Mouse (Mus musculus): ENCODE measurements around the gene 0610037L13Rik. TPM values are rescaled to one million over a fixed set of nuclear protein-coding genes. Genes with fewer than 3 reads are reported as not detected.

Gene 0610037L13Rik
- polyA plus RNA-seq, 1 experiment from 2014 or later = 93.8 TPM

GRCm38 (mm10) chr4:107900206-107900605 lies 10.6 kb downstream of the 0610037L13Rik start:
- no peak overlapping the region for H3K9ac ChIP-seq (ENCODE audit: low read depth, low read length)
- no peaks in the 10 kb centered on the region for H3K27me3 ChIP-seq (replicated peaks; ENCODE audit: control insufficient read depth, insufficient read depth, low read length)
- no peak overlapping the region for H3K4me3 ChIP-seq (ENCODE audit: low read length)
- peaks cover 16% of the 10 kb centered on the region; the same call in 1 of the 2 replicates for H3K4me1 ChIP-seq (ENCODE audit: control insufficient read depth, insufficient read depth, low read length)
- H3K4me2 ChIP-seq (ENCODE audit: low read depth, low read length) = no peak overlapping the region
- H3K27ac ChIP-seq (ENCODE audit: low read length) = peak overlapping the region; percentile 3; the same call in 1 of the 2 replicates
- no peaks in the 10 kb centered on the region for H3K9me3 ChIP-seq (ENCODE audit: control insufficient read depth, low read length)
- no peak for ATAC-seq
- peaks cover 6% of the 10 kb centered on the region; the same call in 1 of the 2 replicates for H3K36me3 ChIP-seq (ENCODE audit: control insufficient read depth, insufficient read depth, low read length)
- WGBS = 87% methylated on average over 3 of the region's 3 CpGs

GRCm38 (mm10) chr4:107904252-107904651 lies 14.6 kb downstream of the 0610037L13Rik start:
- Histone ChIP-seq H3K4me3 (ENCODE audit: low read length) (no peak overlapping the region), H3K27me3 (replicated peaks; ENCODE audit: control insufficient read depth, insufficient read depth, low read length) (no peaks in the 10 kb centered on the region), H3K9me3 (ENCODE audit: control insufficient read depth, low read length) (no peaks in the 10 kb centered on the region), H3K9ac (ENCODE audit: low read depth, low read length) (no peak overlapping the region), H3K36me3 (ENCODE audit: control insufficient read depth, insufficient read depth, low read length) (peaks cover 15% of the 10 kb centered on the region), H3K4me1 (ENCODE audit: control insufficient read depth, insufficient read depth, low read length) (peaks cover 13% of the 10 kb centered on the region; the same call in 1 of the 2 replicates), H3K27ac (ENCODE audit: low read length) (no peak overlapping the region), H3K4me2 (ENCODE audit: low read depth, low read length) (no peak overlapping the region)
- WGBS = 91% methylated on average over 10 of the region's 10 CpGs
- ATAC-seq = no peak

GRCm38 (mm10) chr4:107906561-107906960 lies 16.9 kb downstream of the 0610037L13Rik start:
- Histone ChIP-seq H3K36me3 (ENCODE audit: control insufficient read depth, insufficient read depth, low read length) (peaks cover 16% of the 10 kb centered on the region), H3K9me3 (ENCODE audit: control insufficient read depth, low read length) (no peaks in the 10 kb centered on the region), H3K4me3 (ENCODE audit: low read length) (no peak overlapping the region), H3K4me1 (ENCODE audit: control insufficient read depth, insufficient read depth, low read length) (no peaks in the 10 kb centered on the region), H3K4me2 (ENCODE audit: low read depth, low read length) (no peak overlapping the region), H3K9ac (ENCODE audit: low read depth, low read length) (no peak overlapping the region), H3K27ac (ENCODE audit: low read length) (no peak overlapping the region), H3K27me3 (replicated peaks; ENCODE audit: control insufficient read depth, insufficient read depth, low read length) (no peaks in the 10 kb centered on the region)
- WGBS = 91% methylated on average over 9 of the region's 9 CpGs
- no peak for ATAC-seq

- Histone ChIP-seq H3K9me3 (ENCODE audit: control insufficient read depth, low read length) (no peaks in the 10 kb centered on the region), H3K27ac (ENCODE audit: low read length) (no peak overlapping the region), H3K36me3 (ENCODE audit: control insufficient read depth, insufficient read depth, low read length) (peaks cover 23% of the 10 kb centered on the region), H3K4me1 (ENCODE audit: control insufficient read depth, insufficient read depth, low read length) (no peaks in the 10 kb centered on the region), H3K4me3 (ENCODE audit: low read length) (no peak overlapping the region), H3K9ac (ENCODE audit: low read depth, low read length) (no peak overlapping the region), H3K4me2 (ENCODE audit: low read depth, low read length) (no peak overlapping the region), H3K27me3 (replicated peaks; ENCODE audit: control insufficient read depth, insufficient read depth, low read length) (no peaks in the 10 kb centered on the region)
- ATAC-seq = no peak
- 94% methylated on average over 4 of the region's 4 CpGs for WGBS
Measured at GRCm38 (mm10) chr4:107910020-107910419, 20.4 kb downstream of the 0610037L13Rik start.

- H3K36me3 ChIP-seq (ENCODE audit: control insufficient read depth, insufficient read depth, low read length) = no peaks in the 10 kb centered on the region
- 71% methylated on average over 2 of the region's 2 CpGs for WGBS
- H3K27me3 ChIP-seq (replicated peaks; ENCODE audit: control insufficient read depth, insufficient read depth, low read length) = no peaks in the 10 kb centered on the region
- H3K27ac ChIP-seq (ENCODE audit: low read length) = peak overlapping the region; percentile 93
- no peaks in the 10 kb centered on the region for H3K9me3 ChIP-seq (ENCODE audit: control insufficient read depth, low read length)
- no peak for ATAC-seq
- no peak overlapping the region for H3K4me3 ChIP-seq (ENCODE audit: low read length)
- H3K9ac ChIP-seq (ENCODE audit: low read depth, low read length) = no peak overlapping the region
- peaks cover 22% of the 10 kb centered on the region for H3K4me1 ChIP-seq (ENCODE audit: control insufficient read depth, insufficient read depth, low read length)
- H3K4me2 ChIP-seq (ENCODE audit: low read depth, low read length) = no peak overlapping the region
Measured at GRCm38 (mm10) chr4:107920336-107920735, 30.7 kb downstream of the 0610037L13Rik start.

GRCm38 (mm10) chr4:107921152-107921695 lies 31.6 kb downstream of the 0610037L13Rik start:
- H3K27ac ChIP-seq (ENCODE audit: low read length) = peak overlapping the region; percentile 93
- peak; percentile 63 for ATAC-seq

GRCm38 (mm10) chr4:107921952-107922351 lies 32.3 kb downstream of the 0610037L13Rik start:
- Histone ChIP-seq H3K4me1 (ENCODE audit: control insufficient read depth, insufficient read depth, low read length) (peaks cover 22% of the 10 kb centered on the region), H3K4me2 (ENCODE audit: low read depth, low read length) (peak overlapping the region; percentile 73), H3K27ac (ENCODE audit: low read length) (peak overlapping the region; percentile 93), H3K4me3 (ENCODE audit: low read length) (peak overlapping the region; percentile 88), H3K9ac (ENCODE audit: low read depth, low read length) (peak overlapping the region; percentile 97), H3K36me3 (ENCODE audit: control insufficient read depth, insufficient read depth, low read length) (no peaks in the 10 kb centered on the region), H3K27me3 (replicated peaks; ENCODE audit: control insufficient read depth, insufficient read depth, low read length) (no peaks in the 10 kb centered on the region), H3K9me3 (ENCODE audit: control insufficient read depth, low read length) (no peaks in the 10 kb centered on the region)
- 38% methylated on average over 4 of the region's 4 CpGs for WGBS
- peak; percentile 64 for ATAC-seq

More at GRCm38 (mm10) chr4:107921152-107921695, 31.6 kb downstream of the 0610037L13Rik start:
- H3K9me3 ChIP-seq (ENCODE audit: control insufficient read depth, low read length) = no peaks in the 10 kb centered on the region
- WGBS = 41% methylated on average over 8 of the region's 8 CpGs
- no peaks in the 10 kb centered on the region for H3K27me3 ChIP-seq (replicated peaks; ENCODE audit: control insufficient read depth, insufficient read depth, low read length)
- H3K4me3 ChIP-seq (ENCODE audit: low read length) = peak overlapping the region; percentile 88
- no peaks in the 10 kb centered on the region for H3K36me3 ChIP-seq (ENCODE audit: control insufficient read depth, insufficient read depth, low read length)
- peaks cover 22% of the 10 kb centered on the region for H3K4me1 ChIP-seq (ENCODE audit: control insufficient read depth, insufficient read depth, low read length)
- H3K9ac ChIP-seq (ENCODE audit: low read depth, low read length) = peak overlapping the region; percentile 97; the same call in 1 of the 2 replicates
- peak overlapping the region; percentile 73 for H3K4me2 ChIP-seq (ENCODE audit: low read depth, low read length)

- Histone ChIP-seq H3K4me2 (ENCODE audit: low read depth, low read length) (peak within 1 kb of the TSS; percentile 73), H3K36me3 (ENCODE audit: control insufficient read depth, insufficient read depth, low read length) (no peaks in the 10 kb centered on the region), H3K27me3 (replicated peaks; ENCODE audit: control insufficient read depth, insufficient read depth, low read length) (no peaks in the 10 kb centered on the region), H3K9ac (ENCODE audit: low read depth, low read length) (peak within 1 kb of the TSS; percentile 97), H3K4me3 (ENCODE audit: low read length) (peak within 1 kb of the TSS; percentile 88), H3K27ac (ENCODE audit: low read length) (peak within 1 kb of the TSS; percentile 93), H3K9me3 (ENCODE audit: control insufficient read depth, low read length) (no peaks in the 10 kb centered on the region), H3K4me1 (ENCODE audit: control insufficient read depth, insufficient read depth, low read length) (peaks cover 22% of the 10 kb centered on the region)
- ATAC-seq = peak; percentile 90
- WGBS = under 1% methylated on average over 38 of the region's 38 CpGs
Measured at GRCm38 (mm10) chr4:107923145-107923802, 33.7 kb downstream of the 0610037L13Rik start, which contains the start of gene Cpt2. Gene Cpt2, minus strand, starts transcription at chr4:107923610.

- no peaks in the 10 kb centered on the region for H3K9me3 ChIP-seq (ENCODE audit: control insufficient read depth, low read length)
- H3K36me3 ChIP-seq (ENCODE audit: control insufficient read depth, insufficient read depth, low read length) = no peaks in the 10 kb centered on the region
- 49% methylated on average over 7 of the region's 7 CpGs for WGBS
- peak overlapping the region; percentile 93 for H3K27ac ChIP-seq (ENCODE audit: low read length)
- peak overlapping the region; percentile 88 for H3K4me3 ChIP-seq (ENCODE audit: low read length)
- no peak overlapping the region for H3K9ac ChIP-seq (ENCODE audit: low read depth, low read length)
- peaks cover 22% of the 10 kb centered on the region for H3K4me1 ChIP-seq (ENCODE audit: control insufficient read depth, insufficient read depth, low read length)
- no peak; the same call in 1 of the 2 replicates for ATAC-seq
- H3K27me3 ChIP-seq (replicated peaks; ENCODE audit: control insufficient read depth, insufficient read depth, low read length) = no peaks in the 10 kb centered on the region
- H3K4me2 ChIP-seq (ENCODE audit: low read depth, low read length) = peak overlapping the region; percentile 59
Measured at GRCm38 (mm10) chr4:107923803-107924194, 34.2 kb downstream of the 0610037L13Rik start.
